Mouse (Mus musculus): ENCODE data around the gene Rnf167. TPM values are rescaled to one million over a fixed set of nuclear protein-coding genes. Genes with fewer than 3 reads are reported as not detected.

The Rnf167 gene
- total and polyA plus RNA-seq, 3 experiments, result 50.8 to 65.0 (median 58.7) TPM

DNA sequence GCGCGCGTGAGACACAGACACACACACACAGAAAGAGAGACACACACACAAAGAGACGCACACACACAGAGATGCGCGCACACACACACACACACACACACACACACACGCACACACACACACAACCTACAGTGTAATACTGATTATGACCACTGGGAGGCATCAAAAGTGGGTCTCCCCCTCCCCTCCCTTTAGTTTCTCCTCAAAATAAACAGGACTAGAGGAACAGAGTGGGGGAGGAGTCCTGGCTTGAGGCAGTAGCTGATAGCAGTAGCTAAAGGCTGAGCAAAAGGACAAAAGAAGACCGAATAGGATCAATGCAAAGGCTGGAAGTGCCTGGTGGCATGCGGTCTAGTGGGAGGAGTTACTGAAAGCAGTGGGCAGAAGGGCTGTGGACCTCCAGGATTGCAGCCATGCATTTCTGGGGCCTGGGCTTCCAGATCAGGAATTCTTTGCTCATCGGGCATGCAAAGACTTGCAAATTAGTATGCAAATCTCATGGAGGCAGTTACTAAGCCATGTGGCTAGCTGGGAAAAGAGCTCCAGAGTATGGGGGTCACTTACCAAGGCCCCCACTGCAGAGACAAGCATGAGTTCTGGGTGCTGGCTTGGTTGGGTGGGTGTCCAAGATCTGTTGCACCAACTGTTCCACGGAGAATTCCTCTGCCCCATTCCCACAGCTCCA lies 35.0 kb downstream of the Rnf167 start:
- H3K9ac ChIP-seq (ENCODE audit: low read depth, low read length), result no peak overlapping the region
- intact Hi-C loops (cut with DNase I), result no loop called here
- H3K27ac ChIP-seq, result no peak overlapping the region
- no peak overlapping the region for H3K4me3 ChIP-seq
- no peaks in the 10 kb centered on the region for H3K79me2 ChIP-seq (replicated peaks; ENCODE audit: control insufficient read depth, insufficient read depth, low read length)
- DNase-seq, result no peak
- H3K4me1 ChIP-seq (ENCODE audit: control insufficient read depth, insufficient read depth, low read length), result peaks cover 1% of the 10 kb centered on the region
- no peaks in the 10 kb centered on the region for H3K27me3 ChIP-seq (ENCODE audit: control insufficient read depth, insufficient read depth, low read length)
- H3K36me3 ChIP-seq (ENCODE audit: control insufficient read depth, insufficient read depth, low read length), result no peaks in the 10 kb centered on the region
- TF ChIP-seq EP300 (IDR thresholded peaks at IDR 0.05; ENCODE audit: insufficient read depth, low read depth, low read length) (no peak), POLR2A (IDR thresholded peaks at IDR 0.05; ENCODE audit: insufficient read depth, low read depth, low read length) (no peak), CTCF (IDR thresholded peaks at IDR 0.05) (peak; percentile 50)
- WGBS, result 51% methylated on average over 11 of the region's 11 CpGs

DNA sequence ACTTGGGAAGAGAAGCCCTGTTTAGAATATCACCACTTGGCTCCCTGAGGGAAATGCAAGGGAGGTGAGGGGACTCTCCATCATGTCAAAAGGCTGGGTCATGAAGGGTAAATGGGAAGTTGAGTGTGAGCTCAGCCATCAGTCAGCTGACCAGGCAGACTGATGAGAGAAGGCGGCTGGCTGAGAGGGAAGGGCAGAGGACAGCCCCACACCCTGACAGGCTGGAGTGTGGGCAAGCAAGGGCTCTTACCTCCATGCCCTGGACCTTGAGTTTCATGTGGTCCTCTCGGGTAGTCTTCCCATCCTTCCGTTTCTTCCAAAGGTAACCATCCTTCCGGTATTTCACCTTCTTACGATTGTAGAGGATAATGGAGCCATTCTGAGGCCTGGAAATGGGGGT lies 36.6 kb downstream of the Rnf167 start:
- no peaks in the 10 kb centered on the region for H3K79me2 ChIP-seq (replicated peaks; ENCODE audit: control insufficient read depth, insufficient read depth, low read length)
- TF ChIP-seq CTCF (IDR thresholded peaks at IDR 0.05) (no peak), POLR2A (IDR thresholded peaks at IDR 0.05; ENCODE audit: insufficient read depth, low read depth, low read length) (no peak), EP300 (IDR thresholded peaks at IDR 0.05; ENCODE audit: insufficient read depth, low read depth, low read length) (no peak)
- no peaks in the 10 kb centered on the region for H3K27me3 ChIP-seq (ENCODE audit: control insufficient read depth, insufficient read depth, low read length)
- intact Hi-C loops (cut with DNase I), result no loop called here
- no peak overlapping the region for H3K4me3 ChIP-seq
- H3K36me3 ChIP-seq (ENCODE audit: control insufficient read depth, insufficient read depth, low read length), result no peaks in the 10 kb centered on the region
- WGBS, result 80% methylated on average over 5 of the region's 5 CpGs
- DNase-seq, result no peak
- peaks cover 6% of the 10 kb centered on the region for H3K4me1 ChIP-seq (ENCODE audit: control insufficient read depth, insufficient read depth, low read length)
- no peak overlapping the region for H3K27ac ChIP-seq
- no peak overlapping the region for H3K9ac ChIP-seq (ENCODE audit: low read depth, low read length)

DNA sequence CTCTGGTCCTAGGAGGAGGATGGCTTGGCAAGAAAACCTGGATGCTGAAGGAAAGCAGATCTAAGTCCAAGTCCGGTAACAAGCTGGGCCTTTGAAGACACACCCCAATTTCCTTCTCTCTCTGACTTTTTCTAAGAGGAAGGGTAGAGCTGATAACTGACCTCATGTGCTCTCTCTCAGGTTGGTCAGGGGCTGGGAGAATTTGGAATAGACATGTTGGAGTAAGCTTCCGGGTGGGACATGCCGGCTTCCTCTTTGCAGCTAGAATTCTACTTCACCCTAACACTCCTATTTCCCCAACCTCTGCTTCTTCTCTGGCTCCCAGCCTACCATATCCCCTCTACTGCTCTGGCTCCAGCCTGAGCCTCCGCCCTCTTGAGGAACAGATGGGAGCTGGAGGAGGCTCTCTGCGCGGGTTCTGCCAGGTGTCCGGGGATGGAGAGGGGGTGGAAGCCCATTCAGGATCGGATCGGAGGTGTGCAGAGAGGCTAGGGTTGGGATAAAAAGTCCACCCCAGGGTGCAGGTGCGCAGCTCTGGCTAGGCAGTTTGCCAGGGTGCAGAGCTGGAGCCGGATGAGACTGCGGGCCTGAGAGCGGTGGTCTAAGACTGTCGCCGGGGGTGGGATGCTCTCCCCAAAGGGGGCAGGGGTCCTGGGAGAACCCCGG lies 40.0 kb downstream of the Rnf167 start:
- H3K27ac ChIP-seq, result peak overlapping the region; percentile 98
- H3K27me3 ChIP-seq (ENCODE audit: control insufficient read depth, insufficient read depth, low read length), result no peaks in the 10 kb centered on the region
- peak overlapping the region; percentile 84 for H3K4me3 ChIP-seq
- no peak for TF ChIP-seq CTCF (IDR thresholded peaks at IDR 0.05)
- TF ChIP-seq POLR2A (IDR thresholded peaks at IDR 0.05; ENCODE audit: insufficient read depth, low read depth, low read length), result no peak
- TF ChIP-seq EP300 (IDR thresholded peaks at IDR 0.05; ENCODE audit: insufficient read depth, low read depth, low read length), result no peak
- H3K79me2 ChIP-seq (replicated peaks; ENCODE audit: control insufficient read depth, insufficient read depth, low read length), result no peaks in the 10 kb centered on the region
- peaks cover 5% of the 10 kb centered on the region for H3K4me1 ChIP-seq (ENCODE audit: control insufficient read depth, insufficient read depth, low read length)
- WGBS, result 3% methylated on average over 16 of the region's 16 CpGs
- peak overlapping the region; percentile 93 for H3K9ac ChIP-seq (ENCODE audit: low read depth, low read length)
- no peaks in the 10 kb centered on the region; the same call in 1 of the 2 replicates for H3K36me3 ChIP-seq (ENCODE audit: control insufficient read depth, insufficient read depth, low read length)
- peak in 1 of 2 experiments; percentile 60 for DNase-seq
- intact Hi-C loops (cut with DNase I), result loop anchor here (1.0 to 5.0 kb wide), 3 partner anchors 17 to 70 kb away; partner anchors contain the start of genes Rnf167 and Slc25a11

DNA sequence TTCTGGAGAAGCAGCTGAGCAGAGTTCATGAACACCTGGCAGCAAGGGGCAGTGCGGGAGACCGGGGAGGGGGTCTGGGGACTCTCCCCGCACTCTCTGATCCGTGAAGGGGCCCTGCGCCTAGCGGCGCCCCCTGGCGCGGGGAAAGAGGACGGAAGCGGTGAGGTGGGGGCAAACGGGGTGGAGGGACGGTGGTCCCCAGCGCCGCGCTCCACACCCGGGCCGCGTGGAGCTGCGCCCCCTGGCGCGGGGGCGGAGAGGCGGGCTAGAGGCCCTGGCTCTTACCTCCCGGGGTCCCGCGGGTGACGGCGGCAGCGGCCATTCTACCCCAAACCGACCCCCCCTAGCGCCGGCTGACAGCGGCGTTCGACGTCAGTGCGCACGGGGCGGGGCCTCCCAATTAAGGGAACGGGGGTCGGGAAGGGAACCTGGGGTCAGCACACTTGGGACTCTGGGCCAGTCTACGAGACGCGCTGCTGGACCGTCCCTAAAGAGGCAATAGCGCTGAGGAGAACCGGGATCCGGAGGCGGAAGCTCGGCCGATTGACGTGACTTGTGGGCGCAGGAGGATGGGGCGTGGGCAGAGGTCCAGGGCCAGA lies 40.7 kb downstream of the Rnf167 start, which contains the start of gene Camta2:
Camta2 (minus strand) TSS at position 505 of the 599 bp plus-strand sequence.
- peak within 1 kb of the TSS; percentile 84 for H3K4me3 ChIP-seq
- peak within 1 kb of the TSS; percentile 98 for H3K27ac ChIP-seq
- peaks cover 4% of the 10 kb centered on the region for H3K4me1 ChIP-seq (ENCODE audit: control insufficient read depth, insufficient read depth, low read length)
- H3K36me3 ChIP-seq (ENCODE audit: control insufficient read depth, insufficient read depth, low read length), result no peaks in the 10 kb centered on the region; the same call in 1 of the 2 replicates
- no peaks in the 10 kb centered on the region for H3K27me3 ChIP-seq (ENCODE audit: control insufficient read depth, insufficient read depth, low read length)
- no peaks in the 10 kb centered on the region for H3K79me2 ChIP-seq (replicated peaks; ENCODE audit: control insufficient read depth, insufficient read depth, low read length)
- TF ChIP-seq POLR2A (IDR thresholded peaks at IDR 0.05; ENCODE audit: insufficient read depth, low read depth, low read length), result peak; percentile 90
- TF ChIP-seq CTCF (IDR thresholded peaks at IDR 0.05), result peak; percentile 79
- TF ChIP-seq EP300 (IDR thresholded peaks at IDR 0.05; ENCODE audit: insufficient read depth, low read depth, low read length), result no peak
- intact Hi-C loops (cut with DNase I), result loop anchor here (1.0 to 5.0 kb wide), 4 partner anchors 13 to 70 kb away; partner anchors contain the start of genes Inca1, Kif1c, Rnf167 and Slc25a11
- DNase-seq, result peak; percentile 94 to 96
- 1% methylated on average over 55 of the region's 55 CpGs for WGBS
- H3K9ac ChIP-seq (ENCODE audit: low read depth, low read length), result peak within 1 kb of the TSS; percentile 93

DNA sequence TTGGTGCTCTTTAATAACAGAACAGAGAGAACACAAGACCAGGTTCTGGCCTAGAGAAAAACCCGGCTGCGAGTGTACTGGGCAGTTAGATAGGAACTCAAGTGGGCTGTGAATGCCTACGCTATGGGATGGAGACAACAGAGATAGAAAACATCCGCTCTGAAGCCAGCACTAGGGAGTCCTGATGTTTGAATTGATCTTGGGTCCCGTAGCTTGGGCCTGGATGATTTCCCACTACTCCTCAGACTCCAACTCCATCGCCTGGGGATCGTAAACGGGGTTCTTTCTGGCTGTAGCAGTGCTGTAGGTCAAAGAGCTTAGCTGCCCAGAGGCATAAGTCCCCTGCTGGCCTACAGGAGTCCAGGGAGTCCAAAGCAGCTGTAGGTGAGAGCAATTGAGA lies 41.3 kb downstream of the Rnf167 start:
- DNase-seq, result no peak
- H3K27me3 ChIP-seq (ENCODE audit: control insufficient read depth, insufficient read depth, low read length), result no peaks in the 10 kb centered on the region

More for the DNA sequence above, 41.3 kb downstream of the Rnf167 start:
- Histone ChIP-seq H3K9ac (ENCODE audit: low read depth, low read length) (peak overlapping the region; percentile 93), H3K79me2 (replicated peaks; ENCODE audit: control insufficient read depth, insufficient read depth, low read length) (no peaks in the 10 kb centered on the region), H3K4me3 (peak overlapping the region; percentile 84), H3K27ac (peak overlapping the region; percentile 98), H3K4me1 (ENCODE audit: control insufficient read depth, insufficient read depth, low read length) (peaks cover 4% of the 10 kb centered on the region), H3K36me3 (ENCODE audit: control insufficient read depth, insufficient read depth, low read length) (no peaks in the 10 kb centered on the region; the same call in 1 of the 2 replicates)
- intact Hi-C loops (cut with DNase I), result loop anchor here (1.0 to 5.0 kb wide), 3 partner anchors 12 to 69 kb away; partner anchors contain the start of genes Inca1, Kif1c, Rnf167 and Slc25a11
- no peak for TF ChIP-seq EP300 (IDR thresholded peaks at IDR 0.05; ENCODE audit: insufficient read depth, low read depth, low read length)
- WGBS, result 9% methylated on average over 8 of the region's 8 CpGs
